ENCODE assay signal across 13 mouse cellular contexts in genomic region chr1:42701833-42702611, GRCm38 (mm10). TPM values are rescaled to one million over a fixed set of nuclear protein-coding genes. Genes with fewer than 3 reads are reported as not detected.
DNase-seq lines count a peak whose midpoint lies in the region; ATAC-seq and TF ChIP-seq lines count a peak whose summit lies in the region.
"Had no signal": no experiment of that assay in that cellular context is flagged by ENCODE, and none has a peak within 500 bp of the region (broad histone marks: within the 10 kb centered on the region; RNA-seq: fewer than 3 reads in every experiment).

No protein-coding gene starts in this region.

- H3K4me3 ChIP-seq in left cerebral cortex, adult 2 months = peak overlapping the region; percentile 53
- peak overlapping the region; percentile 94 for H3K4me3 ChIP-seq in forebrain, embryonic 15.5 days
- H3K4me3 ChIP-seq in midbrain, embryonic 12.5 days = peak overlapping the region; percentile 99

- TF ChIP-seq CTCF in left cerebral cortex, adult 2 months (IDR thresholded peaks at IDR 0.05) = no peak

- no peak for DNase-seq in left cerebral cortex, adult 2 months (ENCODE audit: extremely low spot score in 1 of 2, low spot score in 2 of 2)
- DNase-seq in left cerebral cortex, postnatal 4 days = no peak
- no peak for DNase-seq in spleen, postnatal 14 days (ENCODE audit: low spot score in 2 of 2)
- no peak for DNase-seq in adrenal gland, adult (ENCODE audit: inconsistent age in 2 of 2, low spot score in 1 of 2)
- DNase-seq: cerebellum, adult 9-10 months; kidney, postnatal 36 days; thymus, postnatal 14 days had no signal

- H3K27me3 ChIP-seq in forebrain, embryonic 15.5 days = no peaks in the 10 kb centered on the region
- H3K27me3 ChIP-seq in midbrain, embryonic 12.5 days = no peaks in the 10 kb centered on the region
- H3K27me3 ChIP-seq: CH12.LX had no signal

- peak overlapping the region; percentile 92; the same call in 1 of the 2 replicates for H3K27ac ChIP-seq in left cerebral cortex, adult 2 months
- H3K27ac ChIP-seq in forebrain, embryonic 15.5 days (replicated peaks) = peak overlapping the region; percentile 64
- peak overlapping the region; percentile 71 for H3K27ac ChIP-seq in midbrain, embryonic 12.5 days (replicated peaks)

- intact Hi-C loops in left cerebral cortex, adult 2 months (cut with DNase I) = no loop called here
- intact Hi-C loops in left cerebral cortex, postnatal 4 days (cut with DNase I) = loop anchor here (10.0 kb wide), 2 partner anchors 343 to 1817 kb away; no protein-coding TSS in a partner anchor

- peak overlapping the region; percentile 61 for H3K4me2 ChIP-seq in forebrain, embryonic 15.5 days (replicated peaks)
- H3K4me2 ChIP-seq in midbrain, embryonic 12.5 days (replicated peaks) = peak overlapping the region; percentile 97

- H3K9ac ChIP-seq in forebrain, embryonic 15.5 days (replicated peaks) = peak overlapping the region; percentile 63
- peak overlapping the region; percentile 82 for H3K9ac ChIP-seq in midbrain, embryonic 12.5 days (replicated peaks)

- no peak for ATAC-seq in forebrain, embryonic 15.5 days (replicated peaks)
- ATAC-seq in midbrain, embryonic 12.5 days (ENCODE audit: low FRiP score, low read depth) = no peak
- ATAC-seq in megakaryocyte progenitor cell, adult 5-6 weeks (replicated peaks; ENCODE audit: poor library complexity) = no peak

- H3K4me1 ChIP-seq in forebrain, embryonic 15.5 days = peaks cover 38% of the 10 kb centered on the region
- peaks cover 46% of the 10 kb centered on the region for H3K4me1 ChIP-seq in midbrain, embryonic 12.5 days

- 6% methylated on average over 5 of the region's 5 CpGs for WGBS in forebrain, embryonic 15.5 days
- WGBS in midbrain, embryonic 12.5 days = 8% methylated on average over 5 of the region's 5 CpGs

- H3K36me3 ChIP-seq in forebrain, embryonic 15.5 days = no peaks in the 10 kb centered on the region
- H3K36me3 ChIP-seq in midbrain, embryonic 12.5 days = peaks cover 25% of the 10 kb centered on the region

- no peaks in the 10 kb centered on the region for H3K9me3 ChIP-seq in forebrain, embryonic 15.5 days
- H3K9me3 ChIP-seq in midbrain, embryonic 12.5 days = no peaks in the 10 kb centered on the region

RNA-seq across cellular contexts. Expression of gene Pou3f3, which starts 6.5 kb away (rescaled TPM):
- 10 to 100 TPM; 61.6 to 66.4 TPM for total RNA-seq in left cerebral cortex, adult 2 months (2021)
- 100 to 1,000 TPM; 102 to 123 TPM for total RNA-seq in left cerebral cortex, postnatal 4 days (2021)
- polyA plus RNA-seq in forebrain, embryonic 15.5 days (2015; fragmentation: Nextera tagmentation; extraction: Ambion mirVana) = 49.1 and 52.0 TPM in 2 replicates
- polyA plus RNA-seq in midbrain, embryonic 12.5 days (2016; fragmentation: Nextera tagmentation; extraction: Ambion mirVana) = 36.3 and 37.6 TPM in 2 replicates
- total RNA-seq in megakaryocyte progenitor cell, adult 5-6 weeks (2015) = not detected in 2 replicates
- not detected in 2 replicates for total RNA-seq in megakaryocyte progenitor cell, adult 5-6 weeks (2017)
- total RNA-seq: CH12.LX had no signal
- polyA plus RNA-seq: heart, postnatal 0 days; liver, embryonic 16.5 days had no signal

Comparison
In these comparisons a context has a peak if more than half of its experiments do, and no peak if none do; other contexts are left out.
1. RNA of gene Pou3f3, which starts 6.5 kb away (total RNA-seq): 102 to 123 TPM in left cerebral cortex, postnatal 4 days and 61.6 to 66.4 TPM in left cerebral cortex, adult 2 months; not detected in megakaryocyte progenitor cell, adult 5-6 weeks; every median in the first group is over 10 times any median in the second.
2. Peak in every context shown above with its lines, with median percentiles within 50 percentile points of each other: H3K27ac ChIP-seq and H3K4me3 ChIP-seq.